ENCODE assay signal across 12 mouse cellular contexts in the genomic region with DNA sequence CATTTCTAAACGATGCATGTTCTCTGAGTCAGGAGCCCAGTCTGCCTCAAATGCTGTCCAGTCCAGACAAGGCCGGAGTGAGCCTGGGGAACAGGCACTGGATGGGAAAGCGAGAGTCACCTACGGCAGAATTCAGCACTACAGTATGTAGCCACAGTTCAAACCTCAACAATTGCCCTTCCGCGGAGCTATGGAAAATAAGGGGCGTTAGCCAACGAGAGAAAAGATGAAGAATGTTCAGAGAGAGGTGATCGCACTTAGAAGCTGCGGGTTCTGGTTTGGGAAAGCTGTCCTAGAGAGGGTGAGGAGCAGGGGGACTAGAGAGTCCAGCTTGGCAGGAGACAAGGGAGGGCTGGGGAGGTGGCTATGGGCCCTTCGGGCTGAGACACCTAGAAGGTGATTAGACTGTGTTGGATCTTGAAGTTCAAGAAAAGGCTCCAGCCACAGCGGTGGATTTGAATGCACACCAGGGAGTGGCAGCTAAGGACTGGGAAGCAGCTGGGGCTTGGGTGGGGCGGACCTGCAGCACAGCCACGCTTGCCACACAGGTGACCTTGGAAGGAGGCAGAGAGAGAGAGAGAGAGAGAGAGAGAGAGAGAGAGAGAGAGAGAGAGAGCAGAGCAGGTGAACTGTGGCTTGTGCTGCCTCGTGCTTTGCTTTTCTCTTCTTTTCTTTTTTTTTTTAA.
"Had no signal": no experiment of that assay in that cellular context is flagged by ENCODE, and none has a peak within 500 bp of the region (broad histone marks: within the 10 kb centered on the region; RNA-seq: fewer than 3 reads in every experiment).

No protein-coding gene starts in this region.

- DNase-seq: left cerebral cortex, postnatal 4 days; liver; liver, embryonic 13.5 days; liver, postnatal 0 days; lung, adult 18-20 months; lung, adult 2 months; lung, embryonic 14.5 days; lung, postnatal 10 days; lung, postnatal 14 days; lung, postnatal 36 days; lung, postnatal 4 days; midbrain, embryonic 14.5 days had no signal
